Mouse (Mus musculus): ENCODE measurements at regions not wholly inside any gene's neighbourhood (a gene's known extent, or its start where the extent isn't known, plus 50 kb on each side); places are given as distances from the start of the nearest gene placed in this dataset.

DNA sequence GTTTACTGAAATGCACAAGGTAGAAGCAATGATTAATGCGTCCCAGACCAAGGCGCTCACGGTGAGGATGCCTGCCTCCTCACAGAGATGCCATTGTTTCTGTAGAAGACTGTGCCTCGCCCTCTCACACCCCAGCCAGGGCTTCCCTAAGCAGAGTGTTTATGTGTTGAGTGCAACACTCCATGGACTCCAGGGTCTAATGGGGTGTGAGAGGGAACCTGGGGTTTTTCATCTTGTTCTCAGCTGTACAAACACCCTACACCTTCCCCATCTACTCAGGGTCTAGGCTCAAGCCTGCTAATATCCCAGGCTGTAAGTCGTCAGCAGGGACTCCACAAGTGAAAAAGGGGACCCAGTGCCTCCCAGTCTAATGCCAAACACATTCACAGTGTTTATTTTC, 620.2 kb downstream of the Rab28 start:
- Histone ChIP-seq H3K27ac (ENCODE audit: insufficient read depth, low read depth, low read length) (no peak overlapping the region), H3K4me1 (ENCODE audit: control insufficient read depth, insufficient read depth, low read length) (no peaks in the 10 kb centered on the region), H3K36me3 (ENCODE audit: control insufficient read depth, insufficient read depth, low read length) (no peaks in the 10 kb centered on the region), H3K27me3 (replicated peaks; ENCODE audit: control insufficient read depth, insufficient read depth, low read length) (no peaks in the 10 kb centered on the region), H3K4me3 (ENCODE audit: insufficient read depth, low read depth, low read length) (no peak overlapping the region)
- no peak for TF ChIP-seq CTCF (conservative IDR thresholded peaks at IDR 0.05; ENCODE audit: insufficient read depth, insufficient read length, low read depth, low read length)
- no peak for TF ChIP-seq POLR2A (IDR thresholded peaks at IDR 0.05; ENCODE audit: low read depth, low read length)
- WGBS, result 56% methylated on average over 5 of the region's 5 CpGs
- no peak for DNase-seq

DNA sequence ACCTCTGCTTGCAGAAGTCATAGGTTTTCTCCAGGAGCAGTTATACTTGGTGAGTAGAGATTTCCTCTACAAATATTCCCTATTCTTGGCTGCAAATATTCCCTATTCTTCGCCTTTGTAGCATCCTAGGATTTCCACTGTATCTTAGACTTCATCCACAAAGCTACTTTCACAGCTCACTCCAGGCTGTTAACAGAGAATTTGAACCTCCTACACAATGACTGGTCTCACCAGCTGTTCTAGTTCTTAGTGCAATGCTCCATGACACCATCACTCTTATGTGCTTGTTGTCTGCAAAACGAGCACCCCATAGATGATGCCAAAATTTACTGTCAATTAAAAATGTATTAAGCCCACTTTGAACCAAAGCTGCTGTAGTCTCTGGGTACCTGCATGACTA, 631.5 kb downstream of the Rab28 start:
- DNase-seq, result no peak
- no peak overlapping the region for H3K4me3 ChIP-seq (ENCODE audit: insufficient read depth, low read depth, low read length)
- H3K27ac ChIP-seq (ENCODE audit: insufficient read depth, low read depth, low read length), result no peak overlapping the region
- 72% methylated on average over 2 of the region's 2 CpGs for WGBS
- TF ChIP-seq POLR2A (IDR thresholded peaks at IDR 0.05; ENCODE audit: low read depth, low read length) (no peak), CTCF (conservative IDR thresholded peaks at IDR 0.05; ENCODE audit: insufficient read depth, insufficient read length, low read depth, low read length) (no peak)
- H3K4me1 ChIP-seq (ENCODE audit: control insufficient read depth, insufficient read depth, low read length), result no peaks in the 10 kb centered on the region
- H3K36me3 ChIP-seq (ENCODE audit: control insufficient read depth, insufficient read depth, low read length), result no peaks in the 10 kb centered on the region
- no peaks in the 10 kb centered on the region for H3K27me3 ChIP-seq (replicated peaks; ENCODE audit: control insufficient read depth, insufficient read depth, low read length)

DNA sequence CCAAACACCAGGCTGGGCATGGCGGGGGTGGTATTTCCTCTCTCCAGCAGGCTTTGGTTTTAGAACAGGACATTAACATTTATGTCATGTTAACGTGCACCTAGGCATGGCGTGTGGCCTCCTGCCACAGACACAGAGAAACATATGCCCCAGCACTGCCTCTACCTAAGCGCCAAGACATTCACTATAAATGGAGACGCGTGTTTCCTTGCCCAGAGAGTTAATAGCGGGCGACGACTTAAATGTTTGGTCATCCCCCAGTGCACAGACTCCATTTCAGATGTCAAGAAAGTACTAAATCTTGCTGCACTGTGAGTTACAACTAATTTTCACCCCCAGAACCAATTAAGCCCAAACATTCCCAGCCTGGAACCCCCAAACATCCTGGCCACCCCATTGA, 646.3 kb downstream of the Rab28 start:
- Histone ChIP-seq H3K27me3 (replicated peaks; ENCODE audit: control insufficient read depth, insufficient read depth, low read length) (no peaks in the 10 kb centered on the region), H3K4me1 (ENCODE audit: control insufficient read depth, insufficient read depth, low read length) (no peaks in the 10 kb centered on the region), H3K4me3 (ENCODE audit: insufficient read depth, low read depth, low read length) (no peak overlapping the region), H3K36me3 (ENCODE audit: control insufficient read depth, insufficient read depth, low read length) (no peaks in the 10 kb centered on the region), H3K27ac (ENCODE audit: insufficient read depth, low read depth, low read length) (no peak overlapping the region)
- DNase-seq, result no peak
- TF ChIP-seq POLR2A (IDR thresholded peaks at IDR 0.05; ENCODE audit: low read depth, low read length), result no peak
- TF ChIP-seq CTCF (conservative IDR thresholded peaks at IDR 0.05; ENCODE audit: insufficient read depth, insufficient read length, low read depth, low read length), result no peak
- 18% methylated on average over 9 of the region's 9 CpGs for WGBS

DNA sequence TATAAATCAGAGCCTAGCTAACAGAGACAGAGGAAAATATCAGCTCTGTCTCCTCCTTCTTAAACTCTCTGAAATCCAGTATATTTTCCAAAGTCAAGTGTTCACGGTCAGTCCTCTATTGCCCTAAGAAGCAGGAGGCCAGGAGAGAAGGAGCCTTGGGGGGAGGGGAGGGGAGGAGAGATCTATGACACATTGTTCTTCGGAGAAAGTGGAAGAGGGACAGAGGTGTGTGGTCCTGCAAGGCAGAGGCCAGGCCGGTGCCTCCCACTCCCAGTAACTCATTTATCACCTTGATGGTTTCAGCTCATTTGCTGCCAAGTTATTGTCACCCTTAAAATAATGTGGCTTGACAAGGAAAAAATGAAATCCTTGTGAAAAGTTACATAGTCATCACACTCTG, 646.7 kb downstream of the Rab28 start:
- Histone ChIP-seq H3K36me3 (ENCODE audit: control insufficient read depth, insufficient read depth, low read length) (no peaks in the 10 kb centered on the region), H3K27ac (ENCODE audit: insufficient read depth, low read depth, low read length) (no peak overlapping the region), H3K4me3 (ENCODE audit: insufficient read depth, low read depth, low read length) (no peak overlapping the region), H3K4me1 (ENCODE audit: control insufficient read depth, insufficient read depth, low read length) (no peaks in the 10 kb centered on the region), H3K27me3 (replicated peaks; ENCODE audit: control insufficient read depth, insufficient read depth, low read length) (no peaks in the 10 kb centered on the region)
- TF ChIP-seq POLR2A (IDR thresholded peaks at IDR 0.05; ENCODE audit: low read depth, low read length), result no peak
- no peak for TF ChIP-seq CTCF (conservative IDR thresholded peaks at IDR 0.05; ENCODE audit: insufficient read depth, insufficient read length, low read depth, low read length)
- DNase-seq, result no peak
- 9% methylated on average over 3 of the region's 3 CpGs for WGBS

DNA sequence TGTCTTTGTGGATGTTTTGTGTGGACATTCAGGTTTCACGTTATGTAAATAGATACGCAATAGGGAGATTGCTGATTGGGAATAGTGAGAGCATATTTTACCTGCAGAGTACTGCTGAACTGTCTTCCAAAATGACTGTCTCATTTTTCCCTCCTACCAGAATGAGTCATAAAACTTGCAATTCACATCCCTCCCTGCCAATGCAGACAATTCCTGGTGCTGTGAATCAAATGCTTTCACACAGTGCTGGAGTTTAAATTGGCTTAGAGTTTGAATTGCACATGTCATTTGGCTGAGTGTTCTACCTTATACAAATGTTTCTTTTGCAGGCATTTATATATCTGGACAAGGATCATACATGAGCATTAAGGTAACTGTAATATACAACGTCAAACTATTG, 649.9 kb downstream of the Rab28 start:
- TF ChIP-seq POLR2A (IDR thresholded peaks at IDR 0.05; ENCODE audit: low read depth, low read length), result no peak
- TF ChIP-seq CTCF (conservative IDR thresholded peaks at IDR 0.05; ENCODE audit: insufficient read depth, insufficient read length, low read depth, low read length), result no peak
- H3K36me3 ChIP-seq (ENCODE audit: control insufficient read depth, insufficient read depth, low read length), result no peaks in the 10 kb centered on the region
- no peaks in the 10 kb centered on the region for H3K27me3 ChIP-seq (replicated peaks; ENCODE audit: control insufficient read depth, insufficient read depth, low read length)
- 86% methylated on average over 3 of the region's 3 CpGs for WGBS
- H3K4me1 ChIP-seq (ENCODE audit: control insufficient read depth, insufficient read depth, low read length), result no peaks in the 10 kb centered on the region
- H3K4me3 ChIP-seq (ENCODE audit: insufficient read depth, low read depth, low read length), result no peak overlapping the region
- H3K27ac ChIP-seq (ENCODE audit: insufficient read depth, low read depth, low read length), result no peak overlapping the region
- DNase-seq, result no peak

DNA sequence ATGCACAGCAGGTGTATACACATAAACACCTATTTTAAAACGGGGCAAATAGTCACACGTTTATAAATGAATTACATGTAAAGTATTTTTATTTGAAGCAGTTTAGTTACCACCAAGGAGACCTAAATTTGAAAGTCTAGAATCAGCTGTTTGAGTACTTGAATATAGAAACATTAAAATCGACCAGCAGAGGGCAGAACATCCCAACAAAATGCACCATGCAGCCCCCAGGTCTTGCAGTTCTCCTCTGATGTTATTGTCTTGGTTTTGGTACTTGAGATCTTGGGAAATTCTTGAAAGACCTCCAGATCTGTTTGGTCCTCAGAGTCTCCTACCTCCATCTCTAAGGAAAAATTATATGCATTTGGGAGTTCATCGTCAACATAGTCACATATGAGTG, 656.0 kb downstream of the Rab28 start:
- no peak overlapping the region for H3K27ac ChIP-seq (ENCODE audit: insufficient read depth, low read depth, low read length)
- peak; percentile 2 for DNase-seq
- H3K4me1 ChIP-seq (ENCODE audit: control insufficient read depth, insufficient read depth, low read length), result no peaks in the 10 kb centered on the region
- H3K4me3 ChIP-seq (ENCODE audit: insufficient read depth, low read depth, low read length), result no peak overlapping the region
- no peaks in the 10 kb centered on the region for H3K36me3 ChIP-seq (ENCODE audit: control insufficient read depth, insufficient read depth, low read length)
- 29% methylated on average over 4 of the region's 4 CpGs for WGBS
- TF ChIP-seq CTCF (conservative IDR thresholded peaks at IDR 0.05; ENCODE audit: insufficient read depth, insufficient read length, low read depth, low read length) (peak; percentile 29; the same call in 1 of the 2 replicates), POLR2A (IDR thresholded peaks at IDR 0.05; ENCODE audit: low read depth, low read length) (no peak)
- H3K27me3 ChIP-seq (replicated peaks; ENCODE audit: control insufficient read depth, insufficient read depth, low read length), result no peaks in the 10 kb centered on the region

DNA sequence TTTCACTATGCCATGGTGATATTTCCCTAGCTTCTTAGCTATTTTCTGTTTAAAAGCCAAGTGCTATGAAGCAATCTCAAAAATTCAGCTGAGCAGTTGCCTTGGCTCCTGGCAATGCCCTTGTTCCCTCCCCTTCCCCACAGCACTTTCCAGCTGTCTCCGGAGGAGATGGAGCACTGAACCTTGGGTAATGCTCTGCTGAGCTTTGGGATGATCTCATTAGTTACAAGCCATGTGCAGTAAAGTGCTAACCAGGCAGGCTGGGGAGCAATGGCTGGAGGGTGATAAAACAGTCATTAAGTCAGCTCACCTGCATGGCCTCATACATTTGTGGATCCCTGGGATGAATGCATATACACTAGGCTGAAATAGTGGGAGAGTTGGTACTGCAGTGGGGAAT, 659.4 kb downstream of the Rab28 start:
- no peak for TF ChIP-seq CTCF (conservative IDR thresholded peaks at IDR 0.05; ENCODE audit: insufficient read depth, insufficient read length, low read depth, low read length)
- no peak for TF ChIP-seq POLR2A (IDR thresholded peaks at IDR 0.05; ENCODE audit: low read depth, low read length)
- Histone ChIP-seq H3K4me1 (ENCODE audit: control insufficient read depth, insufficient read depth, low read length) (no peaks in the 10 kb centered on the region), H3K27ac (ENCODE audit: insufficient read depth, low read depth, low read length) (no peak overlapping the region), H3K27me3 (replicated peaks; ENCODE audit: control insufficient read depth, insufficient read depth, low read length) (no peaks in the 10 kb centered on the region), H3K4me3 (ENCODE audit: insufficient read depth, low read depth, low read length) (no peak overlapping the region), H3K36me3 (ENCODE audit: control insufficient read depth, insufficient read depth, low read length) (no peaks in the 10 kb centered on the region)
- 14% methylated on average over 1 of the region's 1 CpGs for WGBS
- DNase-seq, result no peak

DNA sequence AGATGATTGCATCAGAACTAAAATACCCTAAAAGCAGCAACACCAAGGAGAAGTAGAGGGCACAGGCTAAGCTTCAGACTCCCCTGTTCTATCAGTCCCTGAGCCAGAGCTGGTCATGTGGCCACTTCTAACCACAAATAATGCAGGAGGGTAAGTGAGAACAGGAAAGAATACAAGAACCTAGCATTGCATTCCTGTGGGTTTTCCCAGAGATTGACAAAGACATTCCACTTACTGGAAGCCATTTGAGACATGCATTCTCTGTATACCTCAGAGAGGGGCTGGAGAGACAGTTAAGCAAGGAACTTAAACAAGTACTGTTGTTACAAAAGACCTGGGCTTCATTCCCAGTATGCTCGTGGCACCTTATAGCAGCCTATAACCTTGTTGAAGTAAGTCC, 662.7 kb downstream of the Rab28 start:
- no peaks in the 10 kb centered on the region for H3K27me3 ChIP-seq (replicated peaks; ENCODE audit: control insufficient read depth, insufficient read depth, low read length)
- no peak for DNase-seq
- H3K36me3 ChIP-seq (ENCODE audit: control insufficient read depth, insufficient read depth, low read length), result no peaks in the 10 kb centered on the region
- no peak overlapping the region for H3K4me3 ChIP-seq (ENCODE audit: insufficient read depth, low read depth, low read length)
- 48% methylated on average over 1 of the region's 1 CpGs for WGBS
- TF ChIP-seq CTCF (conservative IDR thresholded peaks at IDR 0.05; ENCODE audit: insufficient read depth, insufficient read length, low read depth, low read length) (no peak), POLR2A (IDR thresholded peaks at IDR 0.05; ENCODE audit: low read depth, low read length) (no peak)
- no peak overlapping the region for H3K27ac ChIP-seq (ENCODE audit: insufficient read depth, low read depth, low read length)
- H3K4me1 ChIP-seq (ENCODE audit: control insufficient read depth, insufficient read depth, low read length), result no peaks in the 10 kb centered on the region

All from kidney, adult 2 months (tissue).